Mouse (Mus musculus): Measurements from ENCODE around the gene Mtg1. TPM values are rescaled to one million over a fixed set of nuclear protein-coding genes. Genes with fewer than 3 reads are reported as not detected.

The Mtg1 gene
- total and polyA plus RNA-seq, 3 experiments = 25.2 to 46.2 (median 27.3) TPM

- no peak for TF ChIP-seq CTCF (IDR thresholded peaks at IDR 0.05)
- TF ChIP-seq EP300 (IDR thresholded peaks at IDR 0.05; ENCODE audit: insufficient read depth, low read depth, low read length) = no peak
- no peak for TF ChIP-seq POLR2A (IDR thresholded peaks at IDR 0.05; ENCODE audit: insufficient read depth, low read depth, low read length)
- WGBS = 6% methylated on average over 27 of the region's 28 CpGs
- Histone ChIP-seq H3K9ac (ENCODE audit: low read depth, low read length) (no peak within 1 kb of the TSS), H3K79me2 (replicated peaks; ENCODE audit: control insufficient read depth, insufficient read depth, low read length) (no peaks in the 10 kb centered on the region), H3K27ac (no peak within 1 kb of the TSS), H3K27me3 (ENCODE audit: control insufficient read depth, insufficient read depth, low read length) (peaks cover 3% of the 10 kb centered on the region), H3K4me1 (ENCODE audit: control insufficient read depth, insufficient read depth, low read length) (no peaks in the 10 kb centered on the region), H3K4me3 (peak within 1 kb of the TSS; percentile 6; the same call in 1 of the 2 replicates), H3K36me3 (ENCODE audit: control insufficient read depth, insufficient read depth, low read length) (no peaks in the 10 kb centered on the region)
- no peak for DNase-seq
- intact Hi-C loops (cut with DNase I) = no loop called here
These were observed 17.0 kb downstream of the Mtg1 start, which contains the start of gene Sprn for GRCm38 (mm10) chr7:140154218-140154927. Gene Sprn, minus strand, starts transcription at chr7:140154877.

DNA sequence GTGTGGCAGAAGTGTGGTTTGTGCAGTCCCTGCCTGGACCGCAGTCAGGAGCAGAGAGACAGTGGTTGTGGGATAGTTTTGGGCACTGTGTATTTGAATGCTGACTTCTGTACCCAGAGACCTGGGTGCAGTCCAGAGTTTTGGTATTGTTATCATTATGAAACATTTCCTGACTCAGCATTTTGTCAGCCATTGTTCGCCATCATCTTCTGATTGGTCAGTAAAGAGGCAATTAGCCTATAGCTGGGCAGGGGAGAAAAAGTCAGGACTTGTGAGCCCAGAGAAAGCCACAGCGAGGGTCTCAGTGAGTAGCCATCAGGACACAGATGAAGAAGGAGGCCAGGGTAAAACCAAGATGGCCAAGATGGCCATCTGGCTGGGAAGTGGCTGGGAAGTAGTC, 23.0 kb downstream of the Mtg1 start:
- Histone ChIP-seq H3K27me3 (ENCODE audit: control insufficient read depth, insufficient read depth, low read length) (no peaks in the 10 kb centered on the region; the same call in 1 of the 2 replicates), H3K4me3 (no peak overlapping the region), H3K27ac (no peak overlapping the region), H3K36me3 (ENCODE audit: control insufficient read depth, insufficient read depth, low read length) (no peaks in the 10 kb centered on the region), H3K4me1 (ENCODE audit: control insufficient read depth, insufficient read depth, low read length) (no peaks in the 10 kb centered on the region), H3K9ac (ENCODE audit: low read depth, low read length) (no peak overlapping the region), H3K79me2 (replicated peaks; ENCODE audit: control insufficient read depth, insufficient read depth, low read length) (no peaks in the 10 kb centered on the region)
- intact Hi-C loops (cut with DNase I) = no loop called here
- DNase-seq = no peak
- 78% methylated on average over 3 of the region's 3 CpGs for WGBS
- TF ChIP-seq EP300 (IDR thresholded peaks at IDR 0.05; ENCODE audit: insufficient read depth, low read depth, low read length) = no peak
- TF ChIP-seq POLR2A (IDR thresholded peaks at IDR 0.05; ENCODE audit: insufficient read depth, low read depth, low read length) = no peak
- TF ChIP-seq CTCF (IDR thresholded peaks at IDR 0.05) = no peak

DNA sequence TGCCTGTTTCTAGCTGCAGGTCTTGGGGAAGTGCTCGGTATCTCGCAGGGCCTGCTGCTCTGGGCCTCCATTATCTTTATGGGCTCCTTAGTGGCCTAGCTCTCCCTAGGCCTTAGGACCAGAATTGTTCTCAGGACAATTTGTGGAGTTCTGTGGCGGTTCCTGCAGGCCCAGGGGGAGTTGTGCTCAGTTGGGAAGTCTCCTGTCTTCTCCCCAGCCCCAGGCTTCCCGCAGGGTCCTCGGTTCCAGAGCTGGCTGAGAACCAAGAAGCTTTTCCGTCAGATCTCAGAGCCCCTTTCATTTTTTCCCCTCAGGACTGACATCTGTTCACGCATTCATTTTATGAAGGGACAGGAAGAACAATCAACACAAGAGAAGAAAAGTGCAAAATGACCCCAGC, 27.3 kb downstream of the Mtg1 start, which contains the start of gene Olfr522:
TSS of gene Olfr522 (minus strand) at position 101 of the 400 bp plus-strand sequence.
- no peak within 1 kb of the TSS for H3K9ac ChIP-seq (ENCODE audit: low read depth, low read length)
- 53% methylated on average over 7 of the region's 7 CpGs for WGBS
- no peaks in the 10 kb centered on the region for H3K27me3 ChIP-seq (ENCODE audit: control insufficient read depth, insufficient read depth, low read length)
- H3K4me1 ChIP-seq (ENCODE audit: control insufficient read depth, insufficient read depth, low read length) = no peaks in the 10 kb centered on the region
- H3K27ac ChIP-seq = no peak within 1 kb of the TSS
- no peaks in the 10 kb centered on the region for H3K36me3 ChIP-seq (ENCODE audit: control insufficient read depth, insufficient read depth, low read length)
- TF ChIP-seq CTCF (IDR thresholded peaks at IDR 0.05) = no peak
- TF ChIP-seq POLR2A (IDR thresholded peaks at IDR 0.05; ENCODE audit: insufficient read depth, low read depth, low read length) = no peak
- TF ChIP-seq EP300 (IDR thresholded peaks at IDR 0.05; ENCODE audit: insufficient read depth, low read depth, low read length) = no peak
- H3K4me3 ChIP-seq = no peak within 1 kb of the TSS
- no peaks in the 10 kb centered on the region for H3K79me2 ChIP-seq (replicated peaks; ENCODE audit: control insufficient read depth, insufficient read depth, low read length)
- DNase-seq = no peak
- intact Hi-C loops (cut with DNase I) = no loop called here

GRCm38 (mm10) chr7:140167950-140168349, 30.6 kb downstream of the Mtg1 start:
- no peak overlapping the region for H3K27ac ChIP-seq
- no peak for DNase-seq
- intact Hi-C loops (cut with DNase I) = no loop called here
- TF ChIP-seq EP300 (IDR thresholded peaks at IDR 0.05; ENCODE audit: insufficient read depth, low read depth, low read length) (no peak), POLR2A (IDR thresholded peaks at IDR 0.05; ENCODE audit: insufficient read depth, low read depth, low read length) (no peak), CTCF (IDR thresholded peaks at IDR 0.05) (no peak)
- no peak overlapping the region for H3K9ac ChIP-seq (ENCODE audit: low read depth, low read length)
- no peaks in the 10 kb centered on the region for H3K27me3 ChIP-seq (ENCODE audit: control insufficient read depth, insufficient read depth, low read length)
- no peaks in the 10 kb centered on the region for H3K36me3 ChIP-seq (ENCODE audit: control insufficient read depth, insufficient read depth, low read length)
- WGBS = 53% methylated on average over 1 of the region's 1 CpGs
- H3K79me2 ChIP-seq (replicated peaks; ENCODE audit: control insufficient read depth, insufficient read depth, low read length) = no peaks in the 10 kb centered on the region
- H3K4me1 ChIP-seq (ENCODE audit: control insufficient read depth, insufficient read depth, low read length) = no peaks in the 10 kb centered on the region
- no peak overlapping the region for H3K4me3 ChIP-seq

DNA sequence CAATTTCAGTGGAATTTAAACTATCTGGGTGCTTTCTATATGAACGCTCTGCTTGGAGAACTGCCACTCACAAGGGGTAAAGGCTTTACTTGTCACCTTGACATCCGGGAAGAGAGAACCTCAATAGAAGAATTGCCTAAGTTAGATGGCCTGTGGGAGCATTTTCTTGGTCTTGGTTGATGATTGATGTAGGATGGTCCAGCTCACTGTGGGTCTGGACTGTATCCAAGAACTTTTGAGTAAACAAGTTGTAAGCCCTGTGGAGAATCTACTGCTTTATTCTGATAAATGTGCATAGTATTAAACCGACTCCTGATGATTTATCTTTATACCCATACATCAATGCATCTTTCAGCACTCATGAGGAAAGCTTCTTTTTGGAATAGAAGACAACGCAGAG, 32.0 kb downstream of the Mtg1 start:
- no peak for DNase-seq
- TF ChIP-seq EP300 (IDR thresholded peaks at IDR 0.05; ENCODE audit: insufficient read depth, low read depth, low read length) = no peak
- no peak for TF ChIP-seq POLR2A (IDR thresholded peaks at IDR 0.05; ENCODE audit: insufficient read depth, low read depth, low read length)
- no peak for TF ChIP-seq CTCF (IDR thresholded peaks at IDR 0.05)
- Histone ChIP-seq H3K36me3 (ENCODE audit: control insufficient read depth, insufficient read depth, low read length) (no peaks in the 10 kb centered on the region), H3K27ac (no peak overlapping the region), H3K4me3 (no peak overlapping the region), H3K79me2 (replicated peaks; ENCODE audit: control insufficient read depth, insufficient read depth, low read length) (no peaks in the 10 kb centered on the region), H3K4me1 (ENCODE audit: control insufficient read depth, insufficient read depth, low read length) (no peaks in the 10 kb centered on the region), H3K9ac (ENCODE audit: low read depth, low read length) (no peak overlapping the region), H3K27me3 (ENCODE audit: control insufficient read depth, insufficient read depth, low read length) (no peaks in the 10 kb centered on the region)
- whole genome bisulfite sequencing = 85% methylated on average over 4 of the region's 4 CpGs
- intact Hi-C loops (cut with DNase I) = no loop called here

- TF ChIP-seq POLR2A (IDR thresholded peaks at IDR 0.05; ENCODE audit: insufficient read depth, low read depth, low read length) (no peak), EP300 (IDR thresholded peaks at IDR 0.05; ENCODE audit: insufficient read depth, low read depth, low read length) (no peak), CTCF (IDR thresholded peaks at IDR 0.05) (no peak)
- intact Hi-C loops (cut with DNase I) = no loop called here
- no peaks in the 10 kb centered on the region for H3K27me3 ChIP-seq (ENCODE audit: control insufficient read depth, insufficient read depth, low read length)
- no peak for DNase-seq
- H3K36me3 ChIP-seq (ENCODE audit: control insufficient read depth, insufficient read depth, low read length) = no peaks in the 10 kb centered on the region
- no peak overlapping the region for H3K9ac ChIP-seq (ENCODE audit: low read depth, low read length)
- no peak overlapping the region for H3K27ac ChIP-seq
- no peak overlapping the region for H3K4me3 ChIP-seq
- H3K79me2 ChIP-seq (replicated peaks; ENCODE audit: control insufficient read depth, insufficient read depth, low read length) = no peaks in the 10 kb centered on the region
- 85% methylated on average over 3 of the region's 3 CpGs for WGBS
- no peaks in the 10 kb centered on the region for H3K4me1 ChIP-seq (ENCODE audit: control insufficient read depth, insufficient read depth, low read length)
These were observed 33.5 kb downstream of the Mtg1 start for GRCm38 (mm10) chr7:140170863-140171262.

All from heart, adult 2 months (tissue).